Mouse (Mus musculus) hindlimb bud, embryonic 11.5 days (tissue): Measurements from ENCODE around the gene Fam110a.
A peak's percentile ranks its signal among the peaks of the same experiment; 100 is the strongest.
"Not testable (repeated sequence)": the region's sequence is repeated elsewhere in the genome, so short reads cannot be mapped to it uniquely, and the experiment has no call there.

Experiments
- DNase-seq: peaks from one replicate; pipeline ENCODE4 v3.0.0-alpha.2; 2012; ENCODE audit warnings: low read depth, low spot score; ENCODE audit errors: extremely low spot score

The Fam110a gene

GRCm38 (mm10) chr2:151997776-151998504 is 17.9 kb upstream of the Fam110a start:
- no peak for DNase-seq

- not testable (repeated sequence) for DNase-seq
Observed at GRCm38 (mm10) chr2:151997190-151997575, 17.2 kb upstream of the Fam110a start.

- peak; percentile 72 for DNase-seq
Observed at GRCm38 (mm10) chr2:151996229-151997189, 16.5 kb upstream of the Fam110a start, which contains the start of gene Slc52a3. TSS of gene Slc52a3 (plus strand) at chr2:151996511.

- DNase-seq: peak; percentile 49
Observed at GRCm38 (mm10) chr2:151994350-151995122, 14.5 kb upstream of the Fam110a start.

GRCm38 (mm10) chr2:151991446-151991845 is 11.4 kb upstream of the Fam110a start:
- no peak for DNase-seq

- DNase-seq: no peak
Observed at GRCm38 (mm10) chr2:151990985-151991394, 11.0 kb upstream of the Fam110a start.

- DNase-seq: no peak
Observed at GRCm38 (mm10) chr2:151988978-151989377, 9.0 kb upstream of the Fam110a start.

GRCm38 (mm10) chr2:151986958-151987357 is 6.9 kb upstream of the Fam110a start:
- no peak for DNase-seq

- no peak for DNase-seq
Observed at GRCm38 (mm10) chr2:151985426-151986172, 5.6 kb upstream of the Fam110a start.

GRCm38 (mm10) chr2:151984019-151984418 is 4.0 kb upstream of the Fam110a start:
- DNase-seq: no peak

- DNase-seq: no peak
Observed at GRCm38 (mm10) chr2:151982476-151982875, 2.5 kb upstream of the Fam110a start.

GRCm38 (mm10) chr2:151981268-151981667 is 1.2 kb upstream of the Fam110a start:
- DNase-seq: no peak

- DNase-seq: no peak
Observed at GRCm38 (mm10) chr2:151980355-151980693, 305 bp upstream of the Fam110a start.

- DNase-seq: no peak
Observed at GRCm38 (mm10) chr2:151978494-151978893, 1.5 kb downstream of the Fam110a start.

GRCm38 (mm10) chr2:151977689-151978440 is 2.2 kb downstream of the Fam110a start:
- no peak for DNase-seq

- no peak for DNase-seq
Observed at GRCm38 (mm10) chr2:151976067-151976466, 4.0 kb downstream of the Fam110a start.

- DNase-seq: no peak
Observed at GRCm38 (mm10) chr2:151975295-151975694, 4.7 kb downstream of the Fam110a start.

- no peak for DNase-seq
Observed at GRCm38 (mm10) chr2:151973595-151974562, 6.1 kb downstream of the Fam110a start.
